Mouse (Mus musculus): Measurements from ENCODE around the gene Srebf2. TPM values are rescaled to one million over a fixed set of nuclear protein-coding genes. Genes with fewer than 3 reads are reported as not detected.
"Not testable (repeated sequence)": the region's sequence is repeated elsewhere in the genome, so short reads cannot be mapped to it uniquely, and the experiment has no call there.

Srebf2 gene
- total RNA-seq (2021): 100 to 1,000 TPM; 172 to 174 TPM

GRCm38 (mm10) chr15:82146770-82147610, at the start of gene Srebf2:
Srebf2 (plus strand) TSS chr15:82147181.
- DNase-seq (ENCODE audit: extremely low spot score in 1 of 2, low spot score in 1 of 2): peak; percentile 89 to 90

GRCm38 (mm10) chr15:82106953-82107555, 39.9 kb upstream of the Srebf2 start:
- DNase-seq (ENCODE audit: extremely low spot score in 1 of 2, low spot score in 1 of 2): peak; percentile 22 to 61

GRCm38 (mm10) chr15:82120544-82120943, 26.4 kb upstream of the Srebf2 start:
- DNase-seq (ENCODE audit: extremely low spot score in 1 of 2, low spot score in 1 of 2): no peak

- not testable (repeated sequence) for DNase-seq (ENCODE audit: extremely low spot score in 1 of 2, low spot score in 1 of 2)
Observed at GRCm38 (mm10) chr15:82126690-82127089, 20.3 kb upstream of the Srebf2 start.

- DNase-seq (ENCODE audit: extremely low spot score in 1 of 2, low spot score in 1 of 2): peak; percentile 92 to 94
Observed at GRCm38 (mm10) chr15:82127426-82128374, 19.3 kb upstream of the Srebf2 start, which contains the start of gene Ccdc134. Ccdc134 (plus strand) TSS chr15:82127922.

GRCm38 (mm10) chr15:82128398-82128797, 18.6 kb upstream of the Srebf2 start:
- DNase-seq (ENCODE audit: extremely low spot score in 1 of 2, low spot score in 1 of 2): no peak

GRCm38 (mm10) chr15:82130599-82130998, 16.4 kb upstream of the Srebf2 start:
- no peak for DNase-seq (ENCODE audit: extremely low spot score in 1 of 2, low spot score in 1 of 2)

- DNase-seq (ENCODE audit: extremely low spot score in 1 of 2, low spot score in 1 of 2): no peak
Observed at GRCm38 (mm10) chr15:82135372-82135771, 11.6 kb upstream of the Srebf2 start.

- DNase-seq (ENCODE audit: extremely low spot score in 1 of 2, low spot score in 1 of 2): peak; percentile 40 to 59
Observed at GRCm38 (mm10) chr15:82138565-82138964, 8.4 kb upstream of the Srebf2 start.

GRCm38 (mm10) chr15:82139196-82139595, 7.8 kb upstream of the Srebf2 start:
- no peak for DNase-seq (ENCODE audit: extremely low spot score in 1 of 2, low spot score in 1 of 2)

- DNase-seq (ENCODE audit: extremely low spot score in 1 of 2, low spot score in 1 of 2): no peak
Observed at GRCm38 (mm10) chr15:82140355-82140754, 6.6 kb upstream of the Srebf2 start.

- DNase-seq (ENCODE audit: extremely low spot score in 1 of 2, low spot score in 1 of 2): no peak
Observed at GRCm38 (mm10) chr15:82144157-82144556, 2.8 kb upstream of the Srebf2 start.

GRCm38 (mm10) chr15:82145408-82145807, 1.6 kb upstream of the Srebf2 start:
- DNase-seq (ENCODE audit: extremely low spot score in 1 of 2, low spot score in 1 of 2): no peak

- DNase-seq (ENCODE audit: extremely low spot score in 1 of 2, low spot score in 1 of 2): no peak
Observed at GRCm38 (mm10) chr15:82145851-82146769, 871 bp upstream of the Srebf2 start.

GRCm38 (mm10) chr15:82147611-82148111, 680 bp downstream of the Srebf2 start:
- DNase-seq (ENCODE audit: extremely low spot score in 1 of 2, low spot score in 1 of 2): peak in 1 of 2 experiments; percentile 33

- no peak for DNase-seq (ENCODE audit: extremely low spot score in 1 of 2, low spot score in 1 of 2)
Observed at GRCm38 (mm10) chr15:82148510-82148911, 1.5 kb downstream of the Srebf2 start.

- no peak for DNase-seq (ENCODE audit: extremely low spot score in 1 of 2, low spot score in 1 of 2)
Observed at GRCm38 (mm10) chr15:82150042-82150441, 3.1 kb downstream of the Srebf2 start.

- no peak for DNase-seq (ENCODE audit: extremely low spot score in 1 of 2, low spot score in 1 of 2)
Observed at GRCm38 (mm10) chr15:82151176-82151575, 4.2 kb downstream of the Srebf2 start.

GRCm38 (mm10) chr15:82152022-82152421, 5.0 kb downstream of the Srebf2 start:
- no peak for DNase-seq (ENCODE audit: extremely low spot score in 1 of 2, low spot score in 1 of 2)

Measured in layer of hippocampus, postnatal 25 days (tissue).